Mouse (Mus musculus) stomach, embryonic 15.5 days (tissue): ENCODE measurements around the gene Ttc8. TPM values are rescaled to one million over a fixed set of nuclear protein-coding genes. Genes with fewer than 3 reads are reported as not detected.

Experiments
- ATAC-seq: fragments of 200-750 bp; cut with Nextera tagmentation; 2 replicates; pipeline ENCODE4 v1.8.0; 2017; ENCODE audit warnings: low read depth, moderate number of reproducible peaks, moderate TSS enrichment; ENCODE audit not compliant: insufficient read depth, low FRiP score
- H3K27ac ChIP-seq: fragments of 300-500 bp; sonication (generic); 2 replicates; pipeline ENCODE4 v1.5.1; 2015; ENCODE audit warnings: mild to moderate bottlenecking, inconsistent platforms
- H3K27me3 ChIP-seq: fragments of 300-500 bp; sonication (generic); replicated peaks from 2 replicates; pipeline ENCODE4 v1.6.1; 2015; ENCODE audit warnings: inconsistent platforms
- H3K36me3 ChIP-seq: fragments of 300-500 bp; sonication (generic); 2 replicates; pipeline ENCODE4 v1.6.1; 2015; ENCODE audit warnings: inconsistent platforms
- H3K4me1 ChIP-seq: fragments of 300-500 bp; sonication (generic); 2 replicates; pipeline ENCODE4 v1.6.1; 2015; ENCODE audit warnings: inconsistent platforms
- H3K4me2 ChIP-seq: fragments of 300-500 bp; sonication (generic); 2 replicates; pipeline ENCODE4 v1.6.1; 2015; ENCODE audit warnings: mild to moderate bottlenecking, inconsistent platforms
- H3K4me3 ChIP-seq: fragments of 300-500 bp; sonication (generic); replicated peaks from 2 replicates; pipeline ENCODE4 v1.5.1; 2015; ENCODE audit warnings: inconsistent platforms
- H3K9ac ChIP-seq: fragments of 300-500 bp; sonication (generic); 2 replicates; pipeline ENCODE4 v1.6.1; 2015; ENCODE audit warnings: inconsistent platforms
- H3K9me3 ChIP-seq: fragments of 300-500 bp; sonication (generic); 2 replicates; pipeline ENCODE4 v1.6.1; 2016; ENCODE audit warnings: inconsistent platforms
- WGBS: fragments of 180-500 bp; shearing (Covaris S2); methylation state at CpG from one replicate; pipeline ENCODE4 v1.1.7; 2015; 5-methylcytosine and 5-hydroxymethylcytosine counted together
- polyA plus RNA-seq: library from polyadenylated mRNA; unstranded; fragments of >200 nt; fragmentation: Nextera tagmentation; extraction: Ambion mirVana; gene quantifications from 2 replicates; pipeline ENCODE4 v1.2.1, GENCODE M21; 2015

Ttc8 gene
- 21.7 and 25.0 TPM in 2 replicates for polyA plus RNA-seq

- Histone ChIP-seq H3K9ac (peak within 1 kb of the TSS; percentile 36), H3K36me3 (no peaks in the 10 kb centered on the region), H3K9me3 (no peaks in the 10 kb centered on the region), H3K4me2 (peak within 1 kb of the TSS; percentile 82), H3K4me1 (no peaks in the 10 kb centered on the region), H3K4me3 (peak within 1 kb of the TSS; percentile 56), H3K27ac (peak within 1 kb of the TSS; percentile 33; the same call in 1 of the 2 replicates), H3K27me3 (0 out of 2 replicates have a peak, but pooled peaks cover 3% of the 10 kb centered on the region)
- peak; percentile 98 for ATAC-seq
- WGBS: under 1% methylated on average over 35 of the region's 35 CpGs
Observed at GRCm38 (mm10) chr12:98920194-98920991, at the start of gene Ttc8. Gene Ttc8 (plus strand): TSS chr12:98920574.

GRCm38 (mm10) chr12:98872836-98873235 lies 47.5 kb upstream of the Ttc8 start:
- no peak overlapping the region for H3K27ac ChIP-seq
- H3K4me2 ChIP-seq: no peak overlapping the region
- no peak for ATAC-seq
- H3K4me1 ChIP-seq: no peaks in the 10 kb centered on the region
- no peak overlapping the region for H3K9ac ChIP-seq
- H3K36me3 ChIP-seq: no peaks in the 10 kb centered on the region
- WGBS: 84% methylated on average over 10 of the region's 10 CpGs
- no peak overlapping the region for H3K4me3 ChIP-seq
- H3K9me3 ChIP-seq: no peaks in the 10 kb centered on the region
- no peaks in the 10 kb centered on the region for H3K27me3 ChIP-seq

- 69% methylated on average over 2 of the region's 2 CpGs for WGBS
- no peaks in the 10 kb centered on the region for H3K27me3 ChIP-seq
- H3K27ac ChIP-seq: no peak overlapping the region
- no peaks in the 10 kb centered on the region for H3K4me1 ChIP-seq
- no peak overlapping the region for H3K4me3 ChIP-seq
- no peaks in the 10 kb centered on the region for H3K36me3 ChIP-seq
- no peak overlapping the region for H3K4me2 ChIP-seq
- ATAC-seq: no peak
- no peak overlapping the region for H3K9ac ChIP-seq
- no peaks in the 10 kb centered on the region for H3K9me3 ChIP-seq
Observed at GRCm38 (mm10) chr12:98875216-98875615, 45.2 kb upstream of the Ttc8 start.

- no peaks in the 10 kb centered on the region for H3K4me1 ChIP-seq
- no peak for ATAC-seq
- H3K9ac ChIP-seq: no peak overlapping the region
- H3K4me3 ChIP-seq: no peak overlapping the region
- H3K27ac ChIP-seq: no peak overlapping the region
- WGBS: 66% methylated on average over 1 of the region's 1 CpGs
- no peaks in the 10 kb centered on the region for H3K36me3 ChIP-seq
- no peak overlapping the region for H3K4me2 ChIP-seq
- no peaks in the 10 kb centered on the region for H3K9me3 ChIP-seq
- no peaks in the 10 kb centered on the region for H3K27me3 ChIP-seq
Observed at GRCm38 (mm10) chr12:98878693-98879092, 41.7 kb upstream of the Ttc8 start.

GRCm38 (mm10) chr12:98881796-98882195 lies 38.6 kb upstream of the Ttc8 start:
- ATAC-seq: no peak
- no peak overlapping the region for H3K9ac ChIP-seq
- H3K4me2 ChIP-seq: no peak overlapping the region
- H3K4me3 ChIP-seq: no peak overlapping the region
- H3K27me3 ChIP-seq: no peaks in the 10 kb centered on the region
- no peaks in the 10 kb centered on the region for H3K36me3 ChIP-seq
- H3K4me1 ChIP-seq: no peaks in the 10 kb centered on the region
- WGBS: 41% methylated on average over 5 of the region's 5 CpGs
- H3K9me3 ChIP-seq: no peaks in the 10 kb centered on the region
- H3K27ac ChIP-seq: no peak overlapping the region

- H3K4me2 ChIP-seq: no peak overlapping the region
- no peaks in the 10 kb centered on the region for H3K9me3 ChIP-seq
- H3K4me3 ChIP-seq: no peak overlapping the region
- H3K4me1 ChIP-seq: no peaks in the 10 kb centered on the region
- H3K9ac ChIP-seq: no peak overlapping the region
- H3K36me3 ChIP-seq: no peaks in the 10 kb centered on the region
- no peaks in the 10 kb centered on the region for H3K27me3 ChIP-seq
- 2% methylated on average over 1 of the region's 1 CpGs for WGBS
- no peak overlapping the region for H3K27ac ChIP-seq
- no peak for ATAC-seq
Observed at GRCm38 (mm10) chr12:98884515-98884914, 35.9 kb upstream of the Ttc8 start.

- Histone ChIP-seq H3K4me2 (no peak overlapping the region), H3K4me3 (no peak overlapping the region), H3K9me3 (no peaks in the 10 kb centered on the region), H3K27me3 (peaks cover 4% of the 10 kb centered on the region; the same call in 1 of the 2 replicates), H3K27ac (no peak overlapping the region), H3K9ac (no peak overlapping the region), H3K4me1 (no peaks in the 10 kb centered on the region), H3K36me3 (no peaks in the 10 kb centered on the region)
- ATAC-seq: no peak
- 61% methylated on average over 1 of the region's 1 CpGs for WGBS
Observed at GRCm38 (mm10) chr12:98896761-98897160, 23.6 kb upstream of the Ttc8 start.

GRCm38 (mm10) chr12:98899676-98900075 lies 20.7 kb upstream of the Ttc8 start:
- Histone ChIP-seq H3K9ac (no peak overlapping the region), H3K4me1 (no peaks in the 10 kb centered on the region), H3K9me3 (no peaks in the 10 kb centered on the region), H3K27me3 (peaks cover 4% of the 10 kb centered on the region; the same call in 1 of the 2 replicates), H3K36me3 (no peaks in the 10 kb centered on the region), H3K4me3 (no peak overlapping the region), H3K4me2 (no peak overlapping the region), H3K27ac (no peak overlapping the region)
- no peak for ATAC-seq
- 79% methylated on average over 6 of the region's 6 CpGs for WGBS

- Histone ChIP-seq H3K9ac (peak overlapping the region; percentile 60; the same call in 1 of the 2 replicates), H3K36me3 (no peaks in the 10 kb centered on the region), H3K4me3 (peak overlapping the region; percentile 77), H3K27me3 (peaks cover 4% of the 10 kb centered on the region; the same call in 1 of the 2 replicates), H3K27ac (no peak overlapping the region), H3K4me1 (no peaks in the 10 kb centered on the region), H3K4me2 (peak overlapping the region; percentile 97), H3K9me3 (no peaks in the 10 kb centered on the region)
- 4% methylated on average over 30 of the region's 31 CpGs for WGBS
- peak; percentile 33; the same call in 1 of the 2 replicates for ATAC-seq
Observed at GRCm38 (mm10) chr12:98900341-98900880, 20.0 kb upstream of the Ttc8 start.

- no peak within 1 kb of the TSS for H3K27ac ChIP-seq
- H3K4me2 ChIP-seq: peak within 1 kb of the TSS; percentile 97
- WGBS: under 1% methylated on average over 94 of the region's 101 CpGs
- H3K27me3 ChIP-seq: peaks cover 4% of the 10 kb centered on the region; the same call in 1 of the 2 replicates
- no peaks in the 10 kb centered on the region for H3K9me3 ChIP-seq
- no peaks in the 10 kb centered on the region for H3K36me3 ChIP-seq
- ATAC-seq: peak; percentile 92
- no peaks in the 10 kb centered on the region for H3K4me1 ChIP-seq
- peak within 1 kb of the TSS; percentile 77 for H3K4me3 ChIP-seq
- H3K9ac ChIP-seq: peak within 1 kb of the TSS; percentile 60
Observed at GRCm38 (mm10) chr12:98900881-98901801, 19.2 kb upstream of the Ttc8 start, which contains the start of gene Eml5. Gene Eml5 (minus strand): TSS chr12:98901484.

- no peaks in the 10 kb centered on the region for H3K4me1 ChIP-seq
- H3K36me3 ChIP-seq: no peaks in the 10 kb centered on the region
- H3K9ac ChIP-seq: no peak overlapping the region
- no peaks in the 10 kb centered on the region for H3K9me3 ChIP-seq
- H3K4me3 ChIP-seq: no peak overlapping the region
- no peaks in the 10 kb centered on the region; the same call in 1 of the 2 replicates for H3K27me3 ChIP-seq
- WGBS: 74% methylated on average over 5 of the region's 5 CpGs
- ATAC-seq: no peak
- H3K27ac ChIP-seq: no peak overlapping the region
- no peak overlapping the region for H3K4me2 ChIP-seq
Observed at GRCm38 (mm10) chr12:98905466-98905865, 14.9 kb upstream of the Ttc8 start.
